Mouse (Mus musculus) layer of hippocampus, adult 8-10 months (tissue): ENCODE results near the gene Magi1. TPM values are rescaled to one million over a fixed set of nuclear protein-coding genes. Genes with fewer than 3 reads are reported as not detected.
"Not testable (repeated sequence)": the region's sequence is repeated elsewhere in the genome, so short reads cannot be mapped to it uniquely, and the experiment has no call there.

ENCODE experiments used
- DNase-seq, 2 experiments: peaks; one replicate each; pipeline ENCODE4 v3.0.0; 2022; ENCODE audit warnings: low spot score in 2 of 2
- total RNA-seq, 4 experiments: library from RNA; stranded (reverse); gene quantifications; 2 replicates each; pipeline ENCODE4 v1.2.4; 2022

Gene Magi1
- total RNA-seq, 4 experiments from 2014 or later, result 48.5 to 57.3 (median 49.5) TPM

- no peak for DNase-seq
Measured at GRCm38 (mm10) chr6:93665056-93665805, 618.5 kb downstream of the Magi1 start.

DNA sequence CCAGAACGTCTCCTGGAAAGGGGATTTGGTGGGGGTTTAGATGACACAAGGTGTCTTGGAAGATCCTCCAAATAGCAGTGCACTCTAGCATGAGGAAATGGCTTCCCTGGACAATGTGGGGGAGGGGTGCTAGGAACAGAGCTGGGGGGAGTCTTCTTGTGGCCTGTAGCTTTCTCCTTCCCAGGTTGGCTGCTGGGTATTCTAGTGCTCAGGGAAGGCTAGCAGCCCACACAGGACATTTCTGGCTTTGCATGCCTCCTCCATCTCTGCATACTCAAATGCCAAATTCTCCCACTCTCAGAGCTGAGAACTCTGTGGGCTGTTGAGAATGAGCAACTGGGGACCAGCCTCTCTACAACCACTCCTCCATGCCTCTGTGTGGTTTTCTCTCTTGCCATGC is 622.6 kb downstream of the Magi1 start:
- DNase-seq, result peak; percentile 37 to 57

DNA sequence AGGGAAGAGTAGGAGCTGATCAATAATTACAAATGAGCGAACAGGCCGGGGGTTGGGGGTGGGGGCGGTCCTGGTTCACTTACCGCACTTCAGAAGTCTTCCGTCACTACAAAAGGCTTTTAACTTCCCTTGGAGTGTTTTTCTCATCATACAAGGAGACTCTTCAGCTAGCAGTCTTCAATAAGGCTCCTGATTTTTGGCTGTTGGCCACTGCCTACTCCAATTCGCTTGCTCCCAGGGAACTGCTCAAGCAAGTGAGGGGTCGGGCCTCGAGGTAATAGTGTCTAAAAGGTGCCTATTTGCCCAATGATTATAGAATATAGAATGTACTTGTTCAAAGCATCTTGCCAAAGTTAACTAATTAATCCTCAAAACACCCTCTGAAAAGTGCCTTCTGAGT is 624.2 kb downstream of the Magi1 start:
- no peak for DNase-seq

DNA sequence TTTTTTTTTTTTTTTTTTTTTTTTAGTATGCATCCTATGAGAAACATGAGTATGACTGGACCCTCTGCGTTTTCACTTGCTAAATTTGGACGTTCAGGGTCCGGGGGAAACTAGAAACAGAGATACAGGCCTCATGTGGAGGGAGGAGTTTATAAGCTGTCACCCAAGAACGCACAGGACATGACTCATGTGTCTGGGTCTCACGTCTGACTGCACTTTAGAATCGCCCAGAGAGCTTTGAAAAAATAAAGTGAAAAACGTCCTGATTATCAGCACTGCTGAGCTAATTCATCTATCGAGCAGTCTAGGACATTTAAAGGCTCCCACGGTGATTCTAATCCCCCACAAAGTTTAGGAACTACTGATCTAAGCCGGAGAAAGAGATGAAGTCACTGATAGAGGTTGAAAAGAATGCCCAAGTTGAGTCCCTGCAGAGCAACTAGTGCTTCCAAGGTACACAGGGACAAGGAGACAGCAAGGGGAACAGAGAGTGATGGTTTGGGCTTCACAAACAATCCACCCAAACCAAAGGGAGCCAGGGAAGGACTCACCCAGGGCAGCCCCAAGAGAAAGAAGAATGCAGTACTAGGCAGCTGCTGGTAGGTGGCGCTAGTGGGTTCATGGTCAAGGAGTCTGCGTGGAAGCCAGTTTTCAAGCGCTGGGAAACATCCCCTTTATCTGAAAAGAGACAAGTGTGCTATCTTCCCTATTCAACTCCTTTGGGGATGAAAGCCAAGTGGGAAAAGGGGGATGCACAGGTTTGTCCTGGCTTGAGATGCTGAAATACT is 626.3 kb downstream of the Magi1 start:
- DNase-seq, result peak in 1 of 2 experiments; percentile 55

DNA sequence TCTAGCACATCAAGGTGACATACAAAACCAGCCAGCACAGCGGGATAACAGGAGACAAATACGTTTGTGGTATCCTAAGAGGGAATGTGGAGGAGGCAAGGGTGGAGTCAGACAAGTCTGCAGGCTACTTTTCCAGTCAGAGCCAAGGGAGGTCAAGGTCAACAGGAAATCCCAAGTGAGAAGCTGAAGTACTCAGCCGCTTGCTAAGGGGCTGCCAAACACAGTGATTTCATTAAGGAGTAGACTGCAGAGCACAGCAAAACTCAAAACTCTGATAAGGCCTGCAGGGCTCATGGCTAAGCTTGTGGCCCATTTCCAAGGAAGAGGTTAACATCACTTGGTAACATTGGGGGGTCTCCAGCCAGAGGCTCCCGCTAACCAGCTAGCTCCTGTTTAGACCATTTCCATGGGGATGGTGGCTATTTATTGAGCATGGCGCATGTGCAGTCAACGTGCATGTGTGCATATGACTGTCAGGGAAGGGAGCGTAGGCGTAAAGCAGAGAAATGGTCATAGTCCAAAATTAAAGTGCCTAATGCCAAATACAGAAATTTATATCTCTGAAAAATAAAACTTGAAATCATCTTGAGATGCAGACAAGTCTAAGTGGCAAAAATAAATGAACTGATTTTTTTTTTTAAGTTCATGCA is 635.0 kb downstream of the Magi1 start:
- DNase-seq, result no peak

DNA sequence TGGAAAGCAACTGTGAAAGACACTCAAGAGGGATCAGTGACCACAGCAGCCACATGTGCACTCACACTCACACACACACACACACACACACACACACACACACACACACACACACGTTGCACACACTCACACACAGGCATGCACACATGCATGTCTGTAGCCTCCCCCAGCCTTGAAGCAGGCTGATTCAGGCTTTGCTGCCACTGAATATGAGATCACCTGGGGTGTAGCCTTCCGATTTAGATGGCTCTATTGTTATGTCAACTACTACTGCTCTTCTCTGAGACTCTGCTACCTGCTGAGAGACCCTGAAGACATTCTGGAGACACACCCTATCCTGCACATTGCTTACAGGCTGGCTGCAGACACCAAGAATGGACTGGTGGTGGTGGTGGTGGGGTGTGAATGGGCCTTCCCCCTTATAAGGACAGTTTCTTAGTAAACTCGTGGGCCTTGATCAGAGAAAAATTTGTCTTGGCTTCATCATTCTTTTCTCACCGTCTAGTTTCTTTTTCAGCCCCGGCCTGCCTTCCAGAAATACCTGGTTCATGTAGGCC is 653.9 kb downstream of the Magi1 start:
- not testable (repeated sequence) for DNase-seq

DNA sequence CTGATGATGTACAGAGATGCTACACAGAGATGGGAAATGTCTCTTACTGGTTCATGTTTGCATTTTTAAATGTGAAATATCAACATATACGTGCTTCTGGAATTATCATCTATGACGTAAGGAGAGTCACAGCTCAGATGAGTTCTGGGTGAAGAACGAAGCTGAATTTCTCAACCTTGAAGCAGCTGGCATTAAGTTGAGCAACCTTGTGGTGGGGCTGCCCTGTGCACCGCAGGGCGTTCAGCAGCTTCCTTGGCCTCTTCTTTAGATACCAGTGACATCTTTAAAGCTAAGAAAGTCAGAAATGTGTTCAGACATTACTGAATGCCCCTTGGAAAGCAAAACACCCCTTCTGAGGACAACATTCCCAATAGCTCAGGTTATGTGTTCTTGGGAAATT is 656.5 kb downstream of the Magi1 start:
- DNase-seq, result no peak

Other genes starting within 250 kb of the Magi1 start
- 10 to 100 TPM; 15.3 to 21.1 (median 19.3) TPM for gene Slc25a26, start 216.4 kb upstream of the Magi1 start, total RNA-seq